Mouse (Mus musculus): ENCODE measurements at regions not wholly inside any gene's neighbourhood (a gene's known extent, or its start where the extent isn't known, plus 50 kb on each side); places are given as distances from the start of the nearest gene placed in this dataset.

GRCm38 (mm10) chr6:148534364-148534763 is 90.2 kb upstream of the Tmtc1 start:
- TF ChIP-seq POLR2A (IDR thresholded peaks at IDR 0.05; ENCODE audit: insufficient read depth, low read depth, low read length) (no peak), CTCF (IDR thresholded peaks at IDR 0.05; ENCODE audit: insufficient read depth, low read depth, low read length) (no peak)

Measured in olfactory bulb, adult 2 months (tissue).